In genomic region chr11:87212313-87212712, GRCm38 (mm10) we compare ENCODE assay signal across 25 mouse cellular contexts.
DNase-seq lines count a peak whose midpoint lies in the region; ATAC-seq and TF ChIP-seq lines count a peak whose summit lies in the region.
"Had no signal": no experiment of that assay in that cellular context is flagged by ENCODE, and none has a peak within 500 bp of the region (broad histone marks: within the 10 kb centered on the region; RNA-seq: fewer than 3 reads in every experiment).

No protein-coding gene starts in this region.

- no peak overlapping the region for H3K9ac ChIP-seq in liver, postnatal 0 days (replicated peaks)
- no peak overlapping the region for H3K9ac ChIP-seq in liver, embryonic 12.5 days
- no peak overlapping the region for H3K9ac ChIP-seq in forebrain, embryonic 12.5 days
- no peak overlapping the region for H3K9ac ChIP-seq in kidney, embryonic 16.5 days (replicated peaks; ENCODE audit: low read length)
- H3K9ac ChIP-seq: hindbrain, embryonic 14.5 days; intestine, embryonic 15.5 days; liver, embryonic 13.5 days; midbrain, embryonic 15.5 days; stomach, embryonic 15.5 days had no signal

- no peak for TF ChIP-seq POLR2A in bone marrow macrophage, adult 2 months (IDR thresholded peaks at IDR 0.05; ENCODE audit: borderline replicate concordance, low read depth, low read length)

- no peak for TF ChIP-seq EP300 in liver, postnatal 0 days (IDR thresholded peaks at IDR 0.05; ENCODE audit: low read depth)

- H3K27ac ChIP-seq in liver, postnatal 0 days (ENCODE audit: low read depth) = peak overlapping the region; percentile 34; the same call in 1 of the 2 replicates
- no peak overlapping the region for H3K27ac ChIP-seq in liver, embryonic 12.5 days
- peak overlapping the region; percentile 53 for H3K27ac ChIP-seq in bone marrow macrophage, adult 2 months (ENCODE audit: insufficient read depth, low read depth, low read length)
- no peak overlapping the region for H3K27ac ChIP-seq in forebrain, embryonic 12.5 days
- no peak overlapping the region for H3K27ac ChIP-seq in kidney, embryonic 16.5 days (ENCODE audit: low read length)
- H3K27ac ChIP-seq: heart, embryonic 10.5 days; hindbrain, embryonic 14.5 days; intestine, embryonic 15.5 days; left cerebral cortex, adult 2 months; limb, embryonic 10.5 days; liver, embryonic 13.5 days; midbrain, embryonic 15.5 days; stomach, embryonic 15.5 days had no signal

- ATAC-seq in liver, postnatal 0 days = no peak
- no peak for ATAC-seq in liver, embryonic 12.5 days
- ATAC-seq in megakaryocyte progenitor cell, adult 5-6 weeks (replicated peaks; ENCODE audit: poor library complexity) = peak; percentile 34; the same call in 1 of the 2 replicates
- ATAC-seq in forebrain, embryonic 12.5 days (ENCODE audit: low FRiP score) = no peak
- no peak for ATAC-seq in kidney, embryonic 16.5 days (ENCODE audit: low FRiP score, low TSS enrichment)
- ATAC-seq: forebrain, embryonic 14.5 days; intestine, embryonic 15.5 days; midbrain, embryonic 15.5 days had no signal

- TF ChIP-seq CTCF in liver, postnatal 0 days (IDR thresholded peaks at IDR 0.05; ENCODE audit: low read depth) = no peak
- no peak for TF ChIP-seq CTCF in bone marrow macrophage, adult 2 months (IDR thresholded peaks at IDR 0.05; ENCODE audit: low read depth, low read length)

- intact Hi-C loops in heart, postnatal 25 days (cut with DNase I) = loop anchor here (5.0 kb wide), 1 partner anchor 560 kb away; no protein-coding TSS in a partner anchor

- DNase-seq in liver, postnatal 0 days = no peak
- DNase-seq in A20 (ENCODE audit: low read depth, low spot score) = peak; percentile 82
- DNase-seq in heart, postnatal 25 days (ENCODE audit: low spot score) = no peak
- DNase-seq: adrenal gland, postnatal 36 days; cerebellum, adult 2 months; gastrocnemius, postnatal 25 days; kidney, postnatal 4 days; layer of hippocampus, adult 9-11 months; liver, embryonic 13.5 days; thymus, postnatal 14 days had no signal

- H3K9me3 ChIP-seq in liver, postnatal 0 days (ENCODE audit: low read length) = no peaks in the 10 kb centered on the region
- no peaks in the 10 kb centered on the region for H3K9me3 ChIP-seq in liver, embryonic 12.5 days (replicated peaks)
- no peaks in the 10 kb centered on the region for H3K9me3 ChIP-seq in forebrain, embryonic 12.5 days
- no peaks in the 10 kb centered on the region for H3K9me3 ChIP-seq in kidney, embryonic 16.5 days (ENCODE audit: low read length)
- H3K9me3 ChIP-seq: G1E; heart, embryonic 10.5 days; intestine, embryonic 15.5 days; limb, embryonic 10.5 days; liver, embryonic 13.5 days; megakaryocyte, embryonic 14.5 days; midbrain, embryonic 15.5 days; stomach, embryonic 15.5 days had no signal

- no peaks in the 10 kb centered on the region for H3K27me3 ChIP-seq in liver, postnatal 0 days (ENCODE audit: insufficient read depth, low read length)
- H3K27me3 ChIP-seq in liver, embryonic 12.5 days (replicated peaks) = no peaks in the 10 kb centered on the region
- H3K27me3 ChIP-seq in forebrain, embryonic 12.5 days = no peaks in the 10 kb centered on the region
- no peaks in the 10 kb centered on the region for H3K27me3 ChIP-seq in kidney, embryonic 16.5 days (ENCODE audit: insufficient read depth, low read length)
- H3K27me3 ChIP-seq: intestine, embryonic 15.5 days; liver, embryonic 13.5 days; megakaryocyte, embryonic 14.5 days; midbrain, embryonic 15.5 days; stomach, embryonic 15.5 days had no signal

- 47% methylated on average over 5 of the region's 5 CpGs for WGBS in liver, postnatal 0 days (ENCODE audit: insufficient replicate concordance)
- 48% methylated on average over 5 of the region's 5 CpGs for WGBS in liver, embryonic 12.5 days (ENCODE audit: insufficient replicate concordance)
- WGBS in forebrain, embryonic 12.5 days = 89% methylated on average over 5 of the region's 5 CpGs
- WGBS in kidney, embryonic 16.5 days = 62% methylated on average over 5 of the region's 5 CpGs

- no peaks in the 10 kb centered on the region for H3K4me1 ChIP-seq in liver, postnatal 0 days (ENCODE audit: insufficient read depth)
- no peaks in the 10 kb centered on the region for H3K4me1 ChIP-seq in liver, embryonic 12.5 days
- peaks cover 4% of the 10 kb centered on the region for H3K4me1 ChIP-seq in bone marrow macrophage, adult 2 months (ENCODE audit: control insufficient read depth, insufficient read depth, low read length)
- no peaks in the 10 kb centered on the region for H3K4me1 ChIP-seq in forebrain, embryonic 12.5 days
- H3K4me1 ChIP-seq in kidney, embryonic 16.5 days (ENCODE audit: insufficient read depth, low read length) = no peaks in the 10 kb centered on the region
- H3K4me1 ChIP-seq: heart, embryonic 10.5 days; intestine, embryonic 15.5 days; limb, embryonic 10.5 days; liver, embryonic 13.5 days; midbrain, embryonic 15.5 days; stomach, embryonic 15.5 days had no signal

- no peak overlapping the region for H3K4me2 ChIP-seq in liver, postnatal 0 days (ENCODE audit: low read depth, low read length)
- H3K4me2 ChIP-seq in liver, embryonic 12.5 days = no peak overlapping the region
- H3K4me2 ChIP-seq in forebrain, embryonic 12.5 days = no peak overlapping the region
- H3K4me2 ChIP-seq in kidney, embryonic 16.5 days (replicated peaks; ENCODE audit: low read depth, low read length) = no peak overlapping the region
- H3K4me2 ChIP-seq: hindbrain, embryonic 14.5 days; intestine, embryonic 15.5 days; liver, embryonic 13.5 days; midbrain, embryonic 15.5 days; stomach, embryonic 15.5 days had no signal

- no peak overlapping the region for H3K4me3 ChIP-seq in liver, postnatal 0 days (ENCODE audit: low read depth, low read length)
- H3K4me3 ChIP-seq in liver, embryonic 12.5 days = no peak overlapping the region
- no peak overlapping the region for H3K4me3 ChIP-seq in bone marrow macrophage, adult 2 months (ENCODE audit: insufficient read depth, low read length)
- H3K4me3 ChIP-seq in forebrain, embryonic 12.5 days (replicated peaks) = no peak overlapping the region
- no peak overlapping the region for H3K4me3 ChIP-seq in kidney, embryonic 16.5 days (ENCODE audit: low read length)
- H3K4me3 ChIP-seq: heart, embryonic 10.5 days; intestine, embryonic 15.5 days; left cerebral cortex, adult 2 months; limb, embryonic 10.5 days; liver, embryonic 13.5 days; megakaryocyte, embryonic 14.5 days; midbrain, embryonic 15.5 days; stomach, embryonic 15.5 days had no signal

- peaks cover 16% of the 10 kb centered on the region for H3K36me3 ChIP-seq in liver, postnatal 0 days (replicated peaks; ENCODE audit: insufficient read depth, low read length)
- peaks cover 67% of the 10 kb centered on the region for H3K36me3 ChIP-seq in liver, embryonic 12.5 days
- H3K36me3 ChIP-seq in forebrain, embryonic 12.5 days (replicated peaks) = peaks cover 44% of the 10 kb centered on the region
- peaks cover 10% of the 10 kb centered on the region; the same call in 1 of the 2 replicates for H3K36me3 ChIP-seq in kidney, embryonic 16.5 days (ENCODE audit: insufficient read depth, low read length)
- H3K36me3 ChIP-seq: stomach, embryonic 15.5 days had no signal

Comparison
In these comparisons a context has a peak if more than half of its experiments do, and no peak if none do; other contexts are left out.
1. H3K27ac ChIP-seq: peak in liver, postnatal 0 days (single experiment) and bone marrow macrophage, adult 2 months (single experiment); none in liver, embryonic 12.5 days (single experiment), forebrain, embryonic 12.5 days (single experiment) and kidney, embryonic 16.5 days (single experiment).